9 mouse cellular contexts compared by ENCODE assay signal in genomic region chr5:15004569-15005562, GRCm38 (mm10). TPM values are rescaled to one million over a fixed set of nuclear protein-coding genes. Genes with fewer than 3 reads are reported as not detected.
DNase-seq lines count a peak whose midpoint lies in the region; ATAC-seq lines count a peak whose summit lies in the region.
"Not testable (repeated sequence)": the region's sequence is repeated elsewhere in the genome, so short reads cannot be mapped to it uniquely, and the experiment has no call there.
"Had no signal": no experiment of that assay in that cellular context is flagged by ENCODE, and none has a peak within 500 bp of the region (broad histone marks: within the 10 kb centered on the region; RNA-seq: fewer than 3 reads in every experiment).

No protein-coding gene starts in this region.

- H3K9ac ChIP-seq in forebrain, embryonic 15.5 days (replicated peaks); heart, embryonic 15.5 days; limb, embryonic 11.5 days (ENCODE audit: low read length); liver, embryonic 16.5 days (ENCODE audit: low read depth, low read length); midbrain, embryonic 15.5 days; stomach, embryonic 15.5 days: not testable (repeated sequence)

- not testable (repeated sequence) for DNase-seq in limb, embryonic 11.5 days (ENCODE audit: low spot score)

- H3K36me3 ChIP-seq in forebrain, embryonic 15.5 days; heart, embryonic 15.5 days; limb, embryonic 11.5 days (ENCODE audit: control insufficient read depth, insufficient read depth, low read length); liver, embryonic 16.5 days (ENCODE audit: control insufficient read depth, insufficient read depth); midbrain, embryonic 15.5 days (replicated peaks); stomach, embryonic 15.5 days: not testable (repeated sequence)

- ATAC-seq in cerebellum, adult (ENCODE audit: insufficient number of reproducible peaks, low FRiP score, low TSS enrichment): peak; percentile 84
- peak; percentile 90 for ATAC-seq in forebrain, embryonic 15.5 days (replicated peaks)
- ATAC-seq in heart, embryonic 15.5 days (replicated peaks; ENCODE audit: insufficient number of reproducible peaks, insufficient read depth, low FRiP score, low read depth): peak; percentile 81
- ATAC-seq in inflammation-experienced regulatory T-cells, adult 6 months: peak; percentile 35
- peak; percentile 90 for ATAC-seq in limb, embryonic 11.5 days (ENCODE audit: insufficient number of reproducible peaks, low FRiP score, low TSS enrichment, low read depth)
- peak; percentile 74 for ATAC-seq in liver, embryonic 16.5 days (ENCODE audit: low read depth)
- ATAC-seq in midbrain, embryonic 15.5 days (replicated peaks): peak; percentile 94
- peak; percentile 84 for ATAC-seq in stomach, embryonic 15.5 days (ENCODE audit: insufficient read depth, low FRiP score, low read depth)

- H3K4me2 ChIP-seq in forebrain, embryonic 15.5 days (replicated peaks); heart, embryonic 15.5 days; limb, embryonic 11.5 days (ENCODE audit: low read depth, severe bottlenecking); liver, embryonic 16.5 days (ENCODE audit: low read depth, low read length); midbrain, embryonic 15.5 days; stomach, embryonic 15.5 days: not testable (repeated sequence)

- H3K4me1 ChIP-seq in forebrain, embryonic 15.5 days; heart, embryonic 15.5 days (replicated peaks); limb, embryonic 11.5 days (ENCODE audit: control insufficient read depth, insufficient read depth, low read length); liver, embryonic 16.5 days (ENCODE audit: control insufficient read depth, low read depth, low read length); midbrain, embryonic 15.5 days; stomach, embryonic 15.5 days: not testable (repeated sequence)

- H3K27ac ChIP-seq in forebrain, embryonic 15.5 days (replicated peaks); heart, embryonic 15.5 days; limb, embryonic 11.5 days (replicated peaks; ENCODE audit: low read depth, low read length); liver, embryonic 16.5 days (ENCODE audit: low read length); midbrain, embryonic 15.5 days; stomach, embryonic 15.5 days: not testable (repeated sequence)

- not testable (repeated sequence) for H3K4me3 ChIP-seq in forebrain, embryonic 15.5 days; heart, embryonic 15.5 days; limb, embryonic 11.5 days (ENCODE audit: low read depth, low read length); liver, embryonic 16.5 days (ENCODE audit: low read depth, low read length); midbrain, embryonic 15.5 days; stomach, embryonic 15.5 days (replicated peaks)

- WGBS in forebrain, embryonic 15.5 days: 80% methylated on average over 5 of the region's 5 CpGs
- 68% methylated on average over 5 of the region's 5 CpGs for WGBS in heart, embryonic 15.5 days
- 74% methylated on average over 5 of the region's 5 CpGs for WGBS in limb, embryonic 11.5 days
- WGBS in liver, embryonic 16.5 days (ENCODE audit: insufficient replicate concordance): 53% methylated on average over 5 of the region's 5 CpGs
- WGBS in midbrain, embryonic 15.5 days: 75% methylated on average over 5 of the region's 5 CpGs
- 75% methylated on average over 5 of the region's 5 CpGs for WGBS in stomach, embryonic 15.5 days

- not testable (repeated sequence) for H3K27me3 ChIP-seq in forebrain, embryonic 15.5 days; heart, embryonic 15.5 days; limb, embryonic 11.5 days (ENCODE audit: control insufficient read depth, insufficient read depth, low read length); liver, embryonic 16.5 days (ENCODE audit: control insufficient read depth, insufficient read depth, low read depth, low read length); midbrain, embryonic 15.5 days (replicated peaks); stomach, embryonic 15.5 days (replicated peaks)

- H3K9me3 ChIP-seq in forebrain, embryonic 15.5 days: peaks cover 22% of the 10 kb centered on the region
- H3K9me3 ChIP-seq in heart, embryonic 15.5 days (replicated peaks): peaks cover 16% of the 10 kb centered on the region
- H3K9me3 ChIP-seq in limb, embryonic 11.5 days (ENCODE audit: control insufficient read depth, low read length): peaks cover 12% of the 10 kb centered on the region
- H3K9me3 ChIP-seq in liver, embryonic 16.5 days (replicated peaks; ENCODE audit: control insufficient read depth, low read length); stomach, embryonic 15.5 days: not testable (repeated sequence)
- peaks cover 29% of the 10 kb centered on the region for H3K9me3 ChIP-seq in midbrain, embryonic 15.5 days

RNA-seq across cellular contexts. Expression of gene Gm10354, which starts 26.1 kb away (rescaled TPM):
- not detected in 2 replicates for polyA plus RNA-seq in forebrain, embryonic 15.5 days (2015; fragmentation: Nextera tagmentation; extraction: Ambion mirVana)
- not detected in 2 replicates for polyA plus RNA-seq in heart, embryonic 15.5 days (2015; fragmentation: Nextera tagmentation; extraction: Ambion mirVana)
- not detected for polyA plus RNA-seq in inflammation-experienced regulatory T-cells, adult 6 months (2017; shearing (Covaris generic))
- polyA plus RNA-seq in limb, embryonic 11.5 days (2014; fragmentation: Nextera tagmentation; extraction: Ambion mirVana): not detected in 2 replicates
- not detected in 2 replicates for polyA plus RNA-seq in liver, embryonic 16.5 days (2015; fragmentation: Nextera tagmentation; extraction: Ambion mirVana)
- not detected in 2 replicates for polyA plus RNA-seq in midbrain, embryonic 15.5 days (2015; fragmentation: Nextera tagmentation; extraction: Ambion mirVana)
- not detected in 2 replicates for polyA plus RNA-seq in stomach, embryonic 15.5 days (2015; fragmentation: Nextera tagmentation; extraction: Ambion mirVana)
- polyA plus RNA-seq: gonadal fat pad, adult 2 months had no signal

RNA-seq across cellular contexts. Expression of gene Gm17019, which starts 27.9 kb away (rescaled TPM):
- polyA plus RNA-seq in forebrain, embryonic 15.5 days (2015; fragmentation: Nextera tagmentation; extraction: Ambion mirVana): not detected in 2 replicates
- 0.19 TPM in 1 of 2 replicates, not detected in the other for polyA plus RNA-seq in heart, embryonic 15.5 days (2015; fragmentation: Nextera tagmentation; extraction: Ambion mirVana)
- polyA plus RNA-seq in inflammation-experienced regulatory T-cells, adult 6 months (2017; shearing (Covaris generic)): not detected
- not detected in 2 replicates for polyA plus RNA-seq in limb, embryonic 11.5 days (2014; fragmentation: Nextera tagmentation; extraction: Ambion mirVana)
- not detected in 2 replicates for polyA plus RNA-seq in liver, embryonic 16.5 days (2015; fragmentation: Nextera tagmentation; extraction: Ambion mirVana)
- polyA plus RNA-seq in midbrain, embryonic 15.5 days (2015; fragmentation: Nextera tagmentation; extraction: Ambion mirVana): not detected in 2 replicates
- not detected in 2 replicates for polyA plus RNA-seq in stomach, embryonic 15.5 days (2015; fragmentation: Nextera tagmentation; extraction: Ambion mirVana)
- polyA plus RNA-seq: gonadal fat pad, adult 2 months had no signal

Comparison
In these comparisons a context has a peak if more than half of its experiments do, and no peak if none do; other contexts are left out.
1. ATAC-seq: peak in every context shown above with its lines; median percentile 94 in midbrain, embryonic 15.5 days; 90 in forebrain, embryonic 15.5 days; 90 in limb, embryonic 11.5 days; 84 in cerebellum, adult; 84 in stomach, embryonic 15.5 days; 81 in heart, embryonic 15.5 days; 74 in liver, embryonic 16.5 days; 35 in inflammation-experienced regulatory T-cells, adult 6 months.